Mouse (Mus musculus) kidney, adult 18-20 months (tissue): ENCODE measurements around the gene Snx10.

ENCODE experiments used
- DNase-seq: peaks from one replicate; pipeline ENCODE4 v3.0.0; 2021

The Snx10 gene

DNA sequence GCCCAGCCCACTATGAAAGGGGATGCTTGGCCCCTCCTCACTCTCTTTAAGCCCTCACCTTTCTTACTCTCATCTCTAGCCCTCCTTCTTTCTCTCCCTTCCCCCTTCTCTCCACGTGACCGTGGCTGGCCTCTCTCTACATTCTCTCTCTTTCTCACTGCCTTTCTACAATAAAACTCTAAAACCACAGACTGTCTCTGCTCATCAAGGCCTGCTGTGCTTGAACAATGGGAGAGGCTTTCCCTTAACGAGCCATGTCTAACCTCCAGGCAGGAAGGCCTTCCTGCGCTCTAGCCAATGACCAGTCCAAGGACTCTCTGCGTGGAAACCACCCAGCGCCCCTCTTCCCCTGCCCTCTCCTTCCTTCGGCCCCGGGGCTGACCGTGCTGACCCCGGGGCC lies 11.9 kb downstream of the Snx10 start:
- no peak for DNase-seq

DNA sequence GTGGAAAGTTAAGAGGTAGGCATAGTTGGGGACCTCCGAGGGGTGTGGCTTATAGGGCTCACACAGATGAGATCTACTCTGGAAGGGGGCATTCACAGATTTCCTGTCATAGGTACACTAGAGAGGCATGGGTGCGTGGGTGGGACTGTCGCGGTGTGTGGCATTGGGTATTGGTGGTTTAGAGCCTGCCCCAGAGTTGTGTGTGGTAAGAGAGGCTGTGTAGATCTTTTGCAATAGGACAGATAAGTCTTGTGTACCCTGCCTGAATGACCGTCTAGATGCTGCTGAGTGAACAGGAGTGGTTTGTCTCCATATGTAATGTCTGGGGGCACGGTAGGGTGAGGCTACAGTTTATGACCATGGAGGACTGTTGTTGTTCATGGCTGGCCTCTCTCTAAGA lies 16.8 kb downstream of the Snx10 start:
- no peak for DNase-seq

DNA sequence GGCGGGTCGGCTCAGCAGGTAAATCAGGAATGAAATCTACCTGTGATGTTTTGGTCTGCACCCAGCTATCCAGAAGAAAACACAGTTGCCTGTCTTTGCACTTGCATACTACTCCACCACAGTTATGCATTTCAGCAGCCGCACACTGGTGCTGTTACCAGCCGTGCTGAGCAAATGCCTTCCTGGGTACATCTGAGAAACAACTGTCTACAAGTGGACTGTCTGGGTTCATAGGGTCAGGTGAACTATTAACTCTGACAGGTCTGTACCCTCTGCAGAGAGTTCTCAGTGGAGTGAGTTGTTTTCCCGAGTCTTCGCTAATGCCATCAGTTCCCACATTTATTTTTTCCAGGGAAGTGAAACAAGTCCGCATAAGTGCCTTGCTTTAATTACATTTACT lies 17.7 kb downstream of the Snx10 start:
- DNase-seq = peak; percentile 24

DNA sequence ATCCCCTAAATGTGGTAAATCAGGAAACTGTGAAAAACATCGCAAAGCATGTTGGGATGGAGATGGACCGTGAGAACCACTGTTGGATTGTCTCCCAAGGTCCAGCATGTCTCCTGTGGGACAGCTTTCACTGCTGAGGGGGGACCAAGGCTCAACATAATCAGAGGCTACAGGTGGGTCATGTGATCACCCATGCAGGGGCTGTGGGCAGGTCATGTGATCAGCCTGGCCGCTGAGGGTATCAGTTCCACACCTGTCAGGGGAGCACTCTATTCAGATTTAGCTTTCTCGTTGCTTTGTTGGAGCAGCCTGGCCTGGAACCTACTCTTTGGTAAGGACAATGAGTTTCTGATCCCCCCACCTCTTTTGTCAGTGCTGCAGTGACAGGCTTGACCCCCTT lies 18.4 kb downstream of the Snx10 start:
- DNase-seq = no peak

DNA sequence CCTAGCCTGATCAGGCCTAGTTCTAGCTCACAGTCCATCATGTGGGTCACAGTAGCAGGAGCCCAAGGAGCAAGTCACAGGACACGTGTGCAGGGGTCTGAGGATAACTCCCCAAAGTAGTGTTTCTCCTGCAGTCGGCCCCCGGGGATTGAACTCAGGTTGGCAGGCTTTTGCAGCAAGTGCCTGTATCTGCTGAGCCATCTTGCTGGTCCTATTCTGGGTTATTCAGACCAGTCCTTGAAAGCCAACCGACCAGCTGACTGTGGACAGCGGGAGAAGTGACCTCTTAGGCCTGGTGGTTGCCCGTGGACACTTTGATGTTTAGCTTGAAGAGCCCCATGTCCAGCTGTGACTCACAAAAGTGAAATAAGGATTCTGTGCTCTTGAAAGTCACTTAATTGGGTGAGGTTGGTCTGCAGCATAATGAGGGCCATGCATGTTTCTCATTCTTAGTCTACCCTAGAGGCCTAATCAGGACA lies 20.0 kb downstream of the Snx10 start:
- no peak for DNase-seq

DNA sequence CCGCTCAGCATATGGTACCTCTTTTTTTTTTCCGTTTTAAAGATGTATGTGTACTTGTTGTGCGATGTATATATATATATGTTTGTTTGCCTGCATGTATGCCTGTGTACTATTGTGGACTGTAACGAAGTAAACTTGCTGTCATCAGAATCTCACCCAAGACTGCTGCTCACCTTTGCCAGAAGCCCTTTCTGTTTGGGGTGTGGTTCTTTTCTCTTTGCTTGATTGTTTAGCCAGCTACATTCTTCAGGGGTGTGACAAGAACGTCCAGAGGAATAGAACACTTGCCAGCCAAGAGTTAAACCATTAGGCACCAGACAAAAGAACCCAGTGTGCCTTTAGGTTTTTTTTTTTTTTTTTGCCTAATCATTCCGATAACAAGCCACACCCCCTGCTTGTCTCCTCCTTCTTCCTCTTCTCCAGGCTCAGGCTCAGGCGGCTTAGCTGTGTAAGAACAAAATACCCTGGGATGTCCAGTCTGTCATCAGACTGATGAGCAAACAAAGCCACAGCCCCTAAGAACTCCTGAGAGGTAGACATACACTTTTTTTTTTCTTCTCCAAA lies 20.5 kb downstream of the Snx10 start:
- peak; percentile 20 for DNase-seq

DNA sequence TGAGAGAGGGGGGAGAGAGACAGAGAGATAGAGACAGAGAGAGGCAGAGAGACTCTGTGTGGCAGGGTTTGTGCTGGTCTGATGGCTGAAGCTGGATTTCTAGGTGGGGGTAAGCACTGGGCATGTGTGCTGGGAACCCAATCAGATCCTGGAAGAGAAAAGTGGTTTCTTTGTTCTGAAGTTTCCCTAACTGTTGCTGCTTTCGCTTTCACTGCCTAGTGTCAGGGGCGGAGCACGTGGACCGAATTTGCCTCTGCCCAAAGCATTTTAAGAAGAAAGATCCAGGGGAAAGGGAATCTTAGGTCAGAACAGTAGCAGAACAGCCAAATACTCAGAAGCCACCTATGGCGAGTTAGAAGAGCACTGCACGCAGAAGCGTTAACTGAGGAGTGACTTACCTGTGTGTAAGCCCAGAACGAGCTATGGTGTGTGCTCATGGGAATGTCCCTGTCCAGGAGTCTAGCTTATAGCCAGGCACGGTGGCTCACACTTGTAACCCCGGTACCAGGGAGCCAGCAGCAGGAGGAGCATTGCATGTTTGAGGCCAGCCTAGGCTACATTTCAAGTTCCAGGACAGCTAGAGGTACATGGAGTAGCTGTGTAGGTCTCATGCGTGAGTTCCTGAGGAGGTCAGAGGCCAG lies 21.6 kb downstream of the Snx10 start:
- peak; percentile 29 for DNase-seq

DNA sequence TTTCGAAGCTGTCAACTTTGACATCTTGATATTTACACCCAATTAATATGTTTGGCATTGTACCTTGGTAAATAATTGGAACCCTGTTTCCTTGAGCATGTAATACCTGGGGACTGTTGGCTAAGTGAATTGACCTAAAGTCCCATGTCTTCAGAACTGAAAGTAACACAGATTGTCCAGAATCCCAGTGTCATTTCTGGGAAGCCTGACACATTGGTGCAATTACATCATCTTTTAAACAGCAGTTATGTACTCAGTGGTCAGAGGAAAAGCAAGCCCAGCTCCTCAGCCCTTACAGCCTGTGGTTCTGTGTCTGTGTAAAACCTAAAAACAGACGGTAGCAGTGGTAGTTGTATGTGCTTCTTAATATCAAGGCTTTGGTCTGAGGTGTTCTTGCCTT lies 22.4 kb downstream of the Snx10 start:
- no peak for DNase-seq

DNA sequence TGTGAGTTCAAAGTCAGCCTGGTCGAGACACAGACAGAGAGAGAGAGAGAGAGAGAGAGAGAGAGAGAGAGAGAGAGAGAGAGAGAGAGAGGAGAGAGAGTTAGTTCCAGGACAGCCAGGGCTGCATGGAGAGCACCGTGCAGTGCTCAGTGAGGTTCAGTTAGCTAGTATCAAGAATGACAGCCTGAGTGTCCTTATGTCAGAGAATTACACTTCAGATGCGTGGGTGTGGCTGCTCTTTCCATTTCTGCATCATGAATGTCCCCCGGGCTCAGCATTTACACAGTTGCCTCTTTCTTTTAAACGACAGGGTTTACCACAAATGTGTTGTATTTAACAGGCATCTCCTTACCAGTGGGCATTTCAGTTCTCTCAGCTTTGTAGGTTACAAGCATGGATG lies 25.1 kb downstream of the Snx10 start:
- no peak for DNase-seq

DNA sequence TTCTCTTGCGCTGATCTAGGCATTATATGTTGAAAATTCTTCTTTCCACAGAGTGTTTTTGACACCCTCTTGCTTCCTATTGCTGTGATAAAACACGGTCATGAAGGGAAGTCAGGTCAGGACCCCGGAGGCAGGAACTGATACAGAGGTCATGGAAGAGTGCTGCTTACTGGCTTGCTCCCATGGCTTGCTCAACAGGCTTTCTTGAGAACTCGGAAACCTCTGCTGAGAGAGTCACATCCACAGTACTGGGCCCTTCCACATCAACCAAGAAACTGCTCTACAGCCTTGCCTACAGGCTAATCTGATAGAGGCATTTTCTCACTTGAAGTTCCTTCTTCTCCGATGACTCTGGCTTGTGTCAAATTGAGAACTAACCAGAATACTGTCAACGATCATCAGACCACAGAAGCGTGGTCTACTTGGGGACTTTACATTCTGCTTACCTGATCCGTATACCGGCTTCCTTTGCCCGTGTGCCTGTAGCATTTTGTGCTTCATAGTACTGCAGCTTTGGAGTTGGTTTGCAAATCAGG lies 27.6 kb downstream of the Snx10 start:
- no peak for DNase-seq

DNA sequence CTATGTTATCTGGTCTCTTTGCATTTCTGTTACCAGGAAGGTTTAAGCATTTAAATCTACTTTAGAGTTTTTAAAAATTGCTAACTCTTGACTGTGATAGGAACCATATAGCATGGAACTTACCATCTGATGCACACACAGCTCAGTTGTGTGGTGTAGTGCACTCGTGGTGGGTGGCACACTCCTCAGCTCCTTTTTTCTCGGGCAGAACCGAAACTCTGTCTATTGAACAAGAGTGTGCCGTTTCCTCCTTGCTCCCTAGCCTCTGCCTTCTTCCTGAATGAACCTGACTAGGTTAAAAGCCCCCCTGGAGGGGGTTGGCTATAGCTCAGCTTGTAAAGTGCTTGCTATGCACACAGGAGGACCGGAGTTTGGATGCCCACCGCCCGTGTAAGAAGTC lies 32.9 kb downstream of the Snx10 start:
- no peak for DNase-seq

DNA sequence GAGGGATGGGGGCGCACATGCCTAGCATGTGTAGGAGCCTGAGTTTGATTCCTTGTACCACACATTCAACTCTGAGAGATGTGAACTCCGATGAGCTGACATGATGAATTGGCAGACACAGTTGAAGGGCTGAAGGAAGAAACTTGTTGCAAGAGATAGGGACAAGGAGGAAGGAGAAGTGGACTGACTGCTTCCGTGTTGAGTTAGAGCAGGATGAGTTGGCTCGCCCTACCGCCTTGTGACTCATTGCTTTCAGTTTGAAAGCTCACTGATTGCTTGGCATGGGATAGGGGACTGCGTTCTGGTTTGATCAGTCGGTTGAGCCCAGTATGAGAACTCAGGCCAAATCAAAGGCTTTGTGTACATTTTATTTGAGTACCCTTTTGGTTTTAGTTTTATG lies 34.6 kb downstream of the Snx10 start:
- no peak for DNase-seq

DNA sequence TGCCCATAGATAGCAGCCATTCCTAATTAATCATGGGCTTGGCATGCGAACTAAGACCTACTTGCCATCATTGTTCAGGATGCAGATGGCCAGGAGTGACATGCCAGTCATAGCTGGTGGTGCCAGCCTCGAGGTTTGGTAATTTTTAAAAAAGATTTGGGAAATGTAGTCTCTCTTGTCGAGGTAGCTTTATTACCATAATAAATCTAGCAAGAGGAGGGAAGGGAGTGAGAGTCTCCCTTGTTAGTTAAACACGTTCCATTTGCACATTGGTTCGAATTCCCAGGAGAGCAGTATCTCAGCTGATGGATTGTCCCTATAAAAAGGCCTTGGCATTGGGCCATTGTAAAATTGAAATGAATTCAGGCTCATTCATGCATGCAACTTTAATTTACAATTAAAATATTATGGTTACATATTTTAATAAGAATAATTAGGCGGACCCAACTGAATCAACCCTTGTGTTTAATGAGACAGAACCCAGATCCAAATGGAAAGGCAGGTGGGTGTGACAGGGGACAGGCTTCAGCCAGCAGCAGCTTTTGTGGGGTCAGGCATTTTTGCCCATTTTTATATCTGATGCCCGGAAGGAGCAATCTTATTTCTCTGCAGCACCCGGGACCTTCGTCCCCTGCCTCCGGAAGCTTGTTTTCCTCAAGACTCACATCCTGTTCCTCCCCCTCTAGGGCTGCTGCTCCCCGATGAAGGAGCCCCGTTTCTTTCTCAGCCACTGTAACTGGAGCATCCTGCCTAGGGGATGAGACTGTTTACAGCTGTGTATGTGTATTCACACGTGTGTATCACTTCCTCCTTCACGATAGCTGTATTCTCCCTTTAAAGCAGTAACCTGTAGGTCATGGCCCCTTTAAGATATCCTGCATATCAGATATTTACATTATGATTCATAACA lies 43.3 kb downstream of the Snx10 start:
- no peak for DNase-seq

DNA sequence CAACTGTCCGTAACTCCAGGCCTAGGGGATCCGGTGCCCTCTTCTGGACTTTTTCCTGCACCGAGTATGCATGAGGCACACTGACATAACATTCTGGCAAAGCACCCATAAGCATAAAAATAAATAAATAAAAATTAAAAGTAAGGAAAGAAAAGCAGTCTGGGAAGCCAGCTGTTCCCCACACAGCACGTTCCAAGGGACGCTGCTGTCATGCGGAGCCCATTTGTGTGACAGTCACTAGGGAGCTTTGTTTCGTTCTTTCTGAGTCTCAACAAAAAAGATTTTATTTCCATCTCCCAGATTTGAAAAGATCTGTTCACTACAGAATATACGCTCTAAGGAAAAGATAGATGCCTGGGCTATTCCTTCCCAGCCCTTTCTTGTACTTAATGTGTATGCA lies 45.4 kb downstream of the Snx10 start:
- DNase-seq = no peak

DNA sequence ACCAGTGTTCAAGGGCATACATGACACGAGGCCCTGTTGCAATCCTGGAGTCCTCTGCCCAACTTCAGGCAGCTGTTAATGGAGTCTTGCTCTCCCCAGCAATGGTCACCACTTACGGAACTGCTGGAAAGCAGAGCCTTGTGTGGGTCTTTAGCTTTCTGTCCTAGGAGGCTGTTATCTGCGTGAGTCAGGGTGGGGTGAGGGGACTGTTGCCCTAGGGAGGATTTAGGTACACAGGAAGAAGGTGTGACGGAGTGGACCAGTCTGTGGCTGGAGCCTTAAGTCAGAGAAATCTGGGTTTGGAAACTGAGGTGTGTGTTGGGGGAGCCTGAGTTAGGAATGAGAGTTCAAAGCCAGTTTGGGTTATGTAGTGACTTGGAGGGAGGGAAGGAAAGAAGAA lies 49.4 kb downstream of the Snx10 start:
- DNase-seq = no peak

DNA sequence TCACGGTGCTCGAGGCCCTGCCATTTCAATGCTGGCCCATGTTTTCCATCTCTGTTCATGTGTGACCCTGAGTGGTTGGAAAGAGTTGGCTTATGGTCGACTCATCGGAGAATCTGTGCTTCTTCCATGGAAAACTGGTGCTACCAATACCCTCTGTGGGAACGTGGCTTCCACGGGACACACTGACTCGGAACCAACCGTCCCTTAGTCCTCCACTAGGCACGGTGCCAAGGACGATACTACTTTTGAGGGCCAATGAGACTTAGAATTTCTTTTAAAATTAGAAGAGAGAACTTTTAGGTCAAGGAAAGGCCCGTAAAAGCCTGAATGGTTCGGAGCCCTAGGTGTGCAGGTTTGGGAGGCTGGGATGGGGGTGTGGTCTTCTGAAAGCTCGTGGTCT lies 50.4 kb downstream of the Snx10 start:
- no peak for DNase-seq

DNA sequence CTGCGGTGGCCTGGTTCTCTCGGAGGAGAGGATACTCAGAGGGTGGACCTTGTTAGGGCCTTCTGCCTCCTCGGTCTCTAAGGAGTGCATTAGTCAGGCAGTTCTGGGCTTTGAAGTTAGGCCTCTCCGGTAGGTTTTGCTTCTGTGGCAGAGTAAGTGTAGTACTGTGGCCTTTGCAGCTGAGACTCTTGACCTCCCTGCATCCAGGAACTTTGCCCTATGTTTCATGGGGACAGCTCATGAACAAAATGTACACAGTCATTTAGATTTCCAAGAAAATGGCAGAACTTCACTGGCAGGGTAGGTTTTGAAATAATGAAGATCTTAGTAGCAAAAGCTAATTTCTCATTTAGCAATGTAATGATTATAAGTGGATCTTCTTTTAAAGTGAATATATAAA lies 54.7 kb downstream of the Snx10 start:
- DNase-seq = no peak

DNA sequence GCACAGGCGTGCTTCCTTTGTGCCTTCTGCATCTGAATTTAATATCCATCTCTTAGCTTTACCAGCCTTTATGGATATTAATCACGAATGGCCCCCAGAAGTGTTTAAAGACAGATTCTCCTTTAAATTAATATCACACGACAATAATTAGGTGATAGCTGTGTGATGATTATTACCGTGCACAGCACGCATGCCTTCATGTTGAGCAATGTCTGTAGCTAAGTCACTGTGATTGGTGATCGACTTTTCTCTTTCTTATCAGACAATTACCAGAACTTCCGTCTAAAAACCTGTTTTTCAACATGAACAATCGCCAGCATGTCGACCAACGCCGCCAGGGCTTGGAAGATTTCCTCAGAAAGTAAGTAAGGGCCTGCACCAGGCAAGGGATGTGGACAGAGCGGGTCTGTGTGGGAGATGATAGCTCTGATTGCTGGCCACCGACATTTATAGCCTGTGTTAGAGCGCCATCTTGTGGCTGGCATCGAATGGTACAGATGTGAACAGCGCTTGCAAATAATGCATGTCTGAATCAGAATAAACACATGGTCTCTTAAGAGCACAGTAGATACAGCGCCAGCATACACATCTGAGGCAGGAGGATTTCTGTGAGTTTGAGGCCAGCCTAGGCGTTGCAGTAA lies 56.5 kb downstream of the Snx10 start:
- peak; percentile 82 for DNase-seq

DNA sequence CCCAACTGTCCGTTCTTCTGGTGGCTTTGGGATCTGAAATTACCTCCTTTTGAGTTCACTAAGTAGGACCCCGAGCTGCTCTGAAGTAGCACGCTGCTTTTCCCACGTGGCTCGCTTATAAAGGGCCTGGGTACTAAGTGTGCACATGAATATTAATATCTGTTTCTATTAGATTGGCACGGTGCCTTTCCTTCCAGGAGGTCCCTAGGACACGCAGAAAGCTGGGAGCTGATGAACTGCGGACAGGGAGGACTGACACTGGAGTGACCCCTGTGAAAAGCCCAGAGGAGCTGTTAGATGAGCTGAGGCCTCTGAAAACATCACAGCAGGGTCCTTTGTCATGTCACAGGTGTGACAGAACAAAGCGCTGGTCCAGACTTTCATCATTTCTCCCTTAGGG lies 57.7 kb downstream of the Snx10 start:
- no peak for DNase-seq

DNA sequence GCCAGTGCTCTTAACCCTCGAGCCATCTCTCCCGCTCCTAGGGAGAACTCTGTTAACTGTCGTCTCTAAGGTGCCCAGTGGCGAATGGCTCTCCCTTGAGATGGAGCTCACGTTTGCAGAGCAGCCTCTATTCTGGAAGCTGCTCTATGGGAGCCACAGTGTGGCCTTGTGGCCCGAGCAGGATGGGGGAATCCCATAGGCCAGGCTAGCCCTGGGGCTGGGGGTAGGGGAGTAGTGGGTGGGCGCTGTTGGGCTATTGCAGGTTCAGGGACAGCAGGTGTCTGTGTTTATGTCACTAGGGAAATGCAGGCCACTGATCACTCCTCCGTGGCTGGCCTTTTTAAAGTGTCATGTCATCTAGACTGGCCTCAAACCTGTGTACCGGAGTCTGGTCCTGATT lies 58.4 kb downstream of the Snx10 start:
- DNase-seq = no peak

DNA sequence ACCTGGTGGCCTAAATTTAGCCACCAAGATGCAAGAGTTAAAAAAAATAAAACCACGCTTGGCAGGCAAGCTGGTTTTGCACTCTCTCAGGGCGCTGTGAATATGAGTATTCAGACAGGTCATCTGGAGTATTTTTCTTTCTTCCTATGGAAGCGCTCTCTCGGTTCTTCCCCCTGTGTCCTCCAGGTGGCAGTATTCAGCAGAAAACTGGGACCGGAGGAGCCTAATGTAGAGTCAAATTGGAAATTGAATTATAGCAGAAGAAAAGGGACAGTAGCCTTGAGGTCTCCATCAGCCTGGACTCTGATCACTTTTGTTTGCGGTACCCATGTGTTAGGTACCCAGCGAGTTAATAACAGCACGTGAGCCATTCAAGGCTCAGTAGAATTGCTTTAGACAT lies 62.3 kb downstream of the Snx10 start:
- peak; percentile 63 for DNase-seq

DNA sequence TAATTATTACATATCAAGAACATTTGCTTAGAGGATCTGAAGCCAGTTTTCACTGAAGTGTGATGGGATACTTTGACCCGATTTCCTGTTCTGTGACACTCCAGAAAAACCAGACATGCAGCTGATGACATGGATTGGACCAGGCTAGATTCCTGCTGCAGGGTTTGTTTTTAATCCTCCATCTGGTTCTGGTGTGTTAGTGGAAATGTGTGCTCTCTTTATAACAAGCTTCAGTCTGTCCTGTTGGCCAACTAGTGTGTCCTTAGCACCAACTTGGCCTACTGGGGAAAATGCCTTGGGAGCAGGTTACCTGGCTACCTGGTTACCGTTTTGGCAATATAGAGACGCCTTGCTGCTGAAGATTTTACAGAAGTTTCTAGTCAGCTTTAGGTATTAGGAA lies 63.6 kb downstream of the Snx10 start:
- no peak for DNase-seq

DNA sequence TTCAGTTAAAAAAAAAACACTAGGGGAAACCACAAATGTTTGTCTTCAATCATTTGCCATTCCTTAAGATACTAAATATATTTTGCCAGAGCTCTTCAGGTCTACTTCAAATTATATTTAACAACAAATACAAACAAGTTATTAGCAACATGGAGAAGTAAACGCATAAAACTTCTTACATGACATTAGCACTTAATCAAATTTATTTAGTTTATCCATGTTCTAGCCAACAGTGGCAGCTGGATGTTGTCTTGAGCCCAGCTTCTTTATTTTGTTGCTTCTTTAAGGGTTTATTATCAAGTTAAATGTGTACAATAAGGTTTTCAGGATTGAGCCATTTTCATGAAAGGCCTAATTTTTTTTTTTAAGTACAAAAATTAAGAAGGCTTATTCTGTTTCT lies 67.6 kb downstream of the Snx10 start:
- DNase-seq = no peak
